Mouse (Mus musculus) midbrain, embryonic 16.5 days (tissue): ENCODE data around the gene Lig1. TPM values are rescaled to one million over a fixed set of nuclear protein-coding genes. Genes with fewer than 3 reads are reported as not detected.

ENCODE experiments used
- ATAC-seq: fragments of 200-750 bp; cut with Nextera tagmentation; 2 replicates; pipeline ENCODE4 v1.8.0; 2017; ENCODE audit warnings: moderate TSS enrichment
- H3K27ac ChIP-seq: fragments of 300-500 bp; sonication (generic); 2 replicates; pipeline ENCODE4 v1.5.1; 2014; ENCODE audit warnings: mild to moderate bottlenecking, low read length, mixed read lengths
- H3K27me3 ChIP-seq: fragments of 300-500 bp; sonication (generic); 2 replicates; pipeline ENCODE4 v1.6.1; 2014; ENCODE audit warnings: low read depth, low read length, mixed read lengths; ENCODE audit not compliant: control insufficient read depth, insufficient read depth
- H3K36me3 ChIP-seq: fragments of 300-500 bp; sonication (generic); 2 replicates; pipeline ENCODE4 v1.6.1; 2014; ENCODE audit warnings: mild to moderate bottlenecking, low read length, moderate library complexity, mixed read lengths; ENCODE audit not compliant: control insufficient read depth, insufficient read depth
- H3K4me1 ChIP-seq: fragments of 300-500 bp; sonication (generic); 2 replicates; pipeline ENCODE4 v1.6.1; 2014; ENCODE audit warnings: mild to moderate bottlenecking, low read length, mixed read lengths; ENCODE audit not compliant: control insufficient read depth, insufficient read depth
- H3K4me2 ChIP-seq: fragments of 300-500 bp; sonication (generic); 2 replicates; pipeline ENCODE4 v1.6.1; 2014; ENCODE audit warnings: mild to moderate bottlenecking, low read length, mixed read lengths
- H3K4me3 ChIP-seq: fragments of 300-500 bp; sonication (generic); 2 replicates; pipeline ENCODE4 v1.5.1; 2014; ENCODE audit warnings: low read depth, mild to moderate bottlenecking, low read length, moderate library complexity, mixed read lengths
- H3K9ac ChIP-seq: fragments of 300-500 bp; sonication (generic); 2 replicates; pipeline ENCODE4 v1.6.1; 2014; ENCODE audit warnings: low read depth, low read length, mixed read lengths
- H3K9me3 ChIP-seq: fragments of 300-500 bp; sonication (generic); replicated peaks from 2 replicates; pipeline ENCODE4 v1.6.1; 2014; ENCODE audit warnings: mild to moderate bottlenecking, low read length, mixed read lengths; ENCODE audit not compliant: control insufficient read depth, poor library complexity, severe bottlenecking
- WGBS: fragments of 180-500 bp; shearing (Covaris S2); extraction: QIAGEN DNeasy Blood & Tissue Kit; methylation state at CpG from one replicate; pipeline ENCODE4 v1.1.7; 2014; 5-methylcytosine and 5-hydroxymethylcytosine counted together
- polyA plus RNA-seq: library from polyadenylated mRNA; unstranded; fragments of >200 nt; fragmentation: Nextera tagmentation; extraction: Ambion mirVana; gene quantifications from 2 replicates; pipeline ENCODE4 v1.2.1, GENCODE M21; 2015

Lig1 gene
- polyA plus RNA-seq, 1 experiment from 2014 or later: 33.6 TPM

DNA sequence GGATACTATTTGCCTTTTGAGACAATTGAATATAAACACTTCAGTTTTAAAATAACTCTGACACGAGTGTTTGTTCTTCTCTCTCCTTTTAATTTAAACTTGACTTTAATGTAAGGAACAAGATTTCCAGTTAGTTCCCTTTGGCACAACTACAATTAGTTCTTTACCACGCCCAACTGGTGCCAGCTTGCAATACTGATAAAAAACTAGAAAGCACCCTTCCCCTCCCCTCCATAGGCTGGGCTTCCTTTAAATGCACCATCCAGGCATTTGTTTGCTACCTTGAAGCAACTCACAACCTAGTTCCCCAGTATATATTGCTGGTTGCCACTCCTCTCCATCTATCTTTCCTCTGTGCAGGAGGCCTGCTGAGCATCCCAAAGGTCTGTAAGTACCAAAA is 47.2 kb downstream of the Lig1 start, which contains the start of gene Pla2g4c:
Pla2g4c (plus strand) TSS at position 340 of the 400 bp plus-strand sequence.
- Histone ChIP-seq H3K36me3 (no peaks in the 10 kb centered on the region), H3K9me3 (no peaks in the 10 kb centered on the region), H3K27ac (no peak within 1 kb of the TSS), H3K27me3 (no peaks in the 10 kb centered on the region), H3K9ac (no peak within 1 kb of the TSS), H3K4me2 (no peak within 1 kb of the TSS), H3K4me1 (no peaks in the 10 kb centered on the region), H3K4me3 (no peak within 1 kb of the TSS)
- WGBS: 84% methylated on average over 2 of the region's 2 CpGs
- no peak for ATAC-seq

DNA sequence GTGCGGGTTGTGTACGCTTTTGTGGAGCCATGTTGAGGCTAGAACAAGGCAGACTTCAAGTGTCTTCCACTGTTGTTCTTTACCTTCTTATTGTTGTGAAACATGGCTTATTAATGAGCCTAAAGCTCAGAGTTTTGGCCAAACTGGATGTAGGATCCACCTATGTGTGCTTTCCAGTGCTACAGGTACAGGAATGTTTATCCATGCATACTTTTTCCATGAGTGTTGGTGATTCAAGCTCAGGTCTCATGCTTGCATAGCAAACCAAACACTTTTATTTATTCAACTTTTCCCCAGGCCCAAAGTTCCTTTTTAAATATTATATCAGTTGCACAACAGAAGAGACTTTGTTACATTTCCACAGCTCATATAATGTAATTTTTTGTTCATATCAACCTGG is 53.5 kb downstream of the Lig1 start:
- no peaks in the 10 kb centered on the region for H3K4me1 ChIP-seq
- H3K4me3 ChIP-seq: no peak overlapping the region
- H3K9me3 ChIP-seq: no peaks in the 10 kb centered on the region
- no peaks in the 10 kb centered on the region for H3K27me3 ChIP-seq
- peaks cover 5% of the 10 kb centered on the region for H3K36me3 ChIP-seq
- no peak overlapping the region for H3K27ac ChIP-seq
- no peak overlapping the region for H3K9ac ChIP-seq
- no peak for ATAC-seq
- WGBS: 100% methylated on average over 2 of the region's 2 CpGs
- no peak overlapping the region for H3K4me2 ChIP-seq

DNA sequence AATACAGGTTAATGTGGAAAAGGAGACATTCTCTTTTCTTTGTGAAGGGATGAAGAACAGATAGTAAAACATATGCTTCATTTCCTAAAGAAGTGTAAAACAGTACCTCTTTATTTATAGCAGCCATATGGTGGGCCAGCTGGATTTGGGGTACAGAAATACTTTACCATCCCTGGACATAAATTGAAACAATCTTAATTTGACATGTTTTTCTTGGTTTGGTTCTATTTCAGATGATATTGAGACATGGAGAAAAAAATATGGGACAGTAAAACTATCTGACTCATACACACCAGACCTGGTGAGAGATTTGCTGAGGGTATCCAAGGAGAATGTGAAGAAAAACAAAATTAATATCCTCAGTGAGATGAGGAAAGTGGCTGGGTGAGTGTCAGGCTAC is 78.9 kb downstream of the Lig1 start:
- no peak overlapping the region for H3K4me2 ChIP-seq
- no peak overlapping the region for H3K9ac ChIP-seq
- H3K4me1 ChIP-seq: no peaks in the 10 kb centered on the region
- peaks cover 28% of the 10 kb centered on the region for H3K36me3 ChIP-seq
- H3K4me3 ChIP-seq: no peak overlapping the region
- ATAC-seq: no peak
- no peaks in the 10 kb centered on the region for H3K27me3 ChIP-seq
- H3K27ac ChIP-seq: no peak overlapping the region
- H3K9me3 ChIP-seq: peaks cover 6% of the 10 kb centered on the region; the same call in 1 of the 2 replicates

Other genes starting within 250 kb of the Lig1 start
- 179 and 188 TPM in 2 replicates for gene Chmp2a, start 242.5 kb upstream of the Lig1 start, polyA plus RNA-seq
- gene Ube2m, start 239.0 kb upstream of the Lig1 start, polyA plus RNA-seq: 74.0 and 83.9 TPM in 2 replicates
- gene Mzf1, start 222.5 kb upstream of the Lig1 start, polyA plus RNA-seq: 11.5 and 11.6 TPM in 2 replicates
- 0.12 and 0.35 TPM in 2 replicates for gene Vmn1r85, start 182.1 kb upstream of the Lig1 start, polyA plus RNA-seq
- gene Vmn1r86, start 157.4 kb upstream of the Lig1 start, polyA plus RNA-seq: not detected in 2 replicates
- gene Vmn1r87, start 137.1 kb upstream of the Lig1 start, polyA plus RNA-seq: not detected in 2 replicates
- gene Vmn1r88, start 117.7 kb upstream of the Lig1 start, polyA plus RNA-seq: not detected in 2 replicates
- gene Vmn1r89, start 64.3 kb upstream of the Lig1 start, polyA plus RNA-seq: not detected in 2 replicates
- 12.9 and 15.2 TPM in 2 replicates for gene Zswim9, start 1.4 kb downstream of the Lig1 start, polyA plus RNA-seq
- 0.62 and 0.86 TPM in 2 replicates for gene Pla2g4c, start 47.4 kb downstream of the Lig1 start, polyA plus RNA-seq
- gene Cabp5, start 120.8 kb downstream of the Lig1 start, polyA plus RNA-seq: 0.15 and 0.19 TPM in 2 replicates
- gene Bsph1, start 173.6 kb downstream of the Lig1 start, polyA plus RNA-seq: not detected in 2 replicates